Mouse (Mus musculus): ENCODE measurements around the gene Uba7. TPM values are rescaled to one million over a fixed set of nuclear protein-coding genes. Genes with fewer than 3 reads are reported as not detected.

The Uba7 gene
- polyA plus RNA-seq, 1 experiment from 2014 or later: 47.7 TPM

- H3K9me3 ChIP-seq (replicated peaks; ENCODE audit: control insufficient read depth, low read length): no peaks in the 10 kb centered on the region
- 79% methylated on average over 6 of the region's 6 CpGs for WGBS (ENCODE audit: insufficient replicate concordance)
- no peak overlapping the region for H3K27ac ChIP-seq (ENCODE audit: low read length)
- no peak overlapping the region for H3K4me2 ChIP-seq (ENCODE audit: low read depth, low read length)
- no peak overlapping the region for H3K9ac ChIP-seq (ENCODE audit: low read depth, low read length)
- no peak overlapping the region for H3K4me3 ChIP-seq (ENCODE audit: low read depth, low read length)
- peaks cover 5% of the 10 kb centered on the region for H3K4me1 ChIP-seq (ENCODE audit: control insufficient read depth, low read depth, low read length)
- ATAC-seq (ENCODE audit: low read depth): no peak
- H3K36me3 ChIP-seq (ENCODE audit: control insufficient read depth, insufficient read depth): peaks cover 43% of the 10 kb centered on the region
- H3K27me3 ChIP-seq (ENCODE audit: control insufficient read depth, insufficient read depth, low read depth, low read length): no peaks in the 10 kb centered on the region
Measured at GRCm38 (mm10) chr9:107959896-107960295, 15.4 kb upstream of the Uba7 start.

GRCm38 (mm10) chr9:107960928-107961327 is 14.4 kb upstream of the Uba7 start:
- ATAC-seq (ENCODE audit: low read depth): no peak
- peaks cover 43% of the 10 kb centered on the region for H3K36me3 ChIP-seq (ENCODE audit: control insufficient read depth, insufficient read depth)
- WGBS (ENCODE audit: insufficient replicate concordance): 59% methylated on average over 4 of the region's 4 CpGs
- H3K27me3 ChIP-seq (ENCODE audit: control insufficient read depth, insufficient read depth, low read depth, low read length): no peaks in the 10 kb centered on the region
- H3K27ac ChIP-seq (ENCODE audit: low read length): no peak overlapping the region
- no peaks in the 10 kb centered on the region for H3K9me3 ChIP-seq (replicated peaks; ENCODE audit: control insufficient read depth, low read length)
- peaks cover 5% of the 10 kb centered on the region for H3K4me1 ChIP-seq (ENCODE audit: control insufficient read depth, low read depth, low read length)
- no peak overlapping the region for H3K4me2 ChIP-seq (ENCODE audit: low read depth, low read length)
- H3K4me3 ChIP-seq (ENCODE audit: low read depth, low read length): no peak overlapping the region
- no peak overlapping the region for H3K9ac ChIP-seq (ENCODE audit: low read depth, low read length)

- no peak overlapping the region for H3K4me2 ChIP-seq (ENCODE audit: low read depth, low read length)
- H3K27me3 ChIP-seq (ENCODE audit: control insufficient read depth, insufficient read depth, low read depth, low read length): no peaks in the 10 kb centered on the region
- H3K36me3 ChIP-seq (ENCODE audit: control insufficient read depth, insufficient read depth): peaks cover 43% of the 10 kb centered on the region
- H3K27ac ChIP-seq (ENCODE audit: low read length): no peak overlapping the region
- H3K4me1 ChIP-seq (ENCODE audit: control insufficient read depth, low read depth, low read length): peaks cover 5% of the 10 kb centered on the region
- no peak for ATAC-seq (ENCODE audit: low read depth)
- WGBS (ENCODE audit: insufficient replicate concordance): 84% methylated on average over 10 of the region's 10 CpGs
- no peak overlapping the region for H3K4me3 ChIP-seq (ENCODE audit: low read depth, low read length)
- H3K9ac ChIP-seq (ENCODE audit: low read depth, low read length): no peak overlapping the region
- no peaks in the 10 kb centered on the region for H3K9me3 ChIP-seq (replicated peaks; ENCODE audit: control insufficient read depth, low read length)
Measured at GRCm38 (mm10) chr9:107961351-107961762, 13.9 kb upstream of the Uba7 start.

- H3K4me1 ChIP-seq (ENCODE audit: control insufficient read depth, low read depth, low read length): peaks cover 5% of the 10 kb centered on the region
- no peak overlapping the region for H3K4me2 ChIP-seq (ENCODE audit: low read depth, low read length)
- peaks cover 40% of the 10 kb centered on the region for H3K36me3 ChIP-seq (ENCODE audit: control insufficient read depth, insufficient read depth)
- WGBS (ENCODE audit: insufficient replicate concordance): 58% methylated on average over 5 of the region's 5 CpGs
- no peak overlapping the region for H3K27ac ChIP-seq (ENCODE audit: low read length)
- no peaks in the 10 kb centered on the region for H3K27me3 ChIP-seq (ENCODE audit: control insufficient read depth, insufficient read depth, low read depth, low read length)
- no peaks in the 10 kb centered on the region for H3K9me3 ChIP-seq (replicated peaks; ENCODE audit: control insufficient read depth, low read length)
- no peak for ATAC-seq (ENCODE audit: low read depth)
- H3K4me3 ChIP-seq (ENCODE audit: low read depth, low read length): no peak overlapping the region
- H3K9ac ChIP-seq (ENCODE audit: low read depth, low read length): no peak overlapping the region
Measured at GRCm38 (mm10) chr9:107961881-107962280, 13.4 kb upstream of the Uba7 start.

- Histone ChIP-seq H3K27me3 (ENCODE audit: control insufficient read depth, insufficient read depth, low read depth, low read length) (no peaks in the 10 kb centered on the region), H3K4me3 (ENCODE audit: low read depth, low read length) (no peak overlapping the region), H3K4me1 (ENCODE audit: control insufficient read depth, low read depth, low read length) (peaks cover 5% of the 10 kb centered on the region), H3K4me2 (ENCODE audit: low read depth, low read length) (no peak overlapping the region), H3K9me3 (replicated peaks; ENCODE audit: control insufficient read depth, low read length) (no peaks in the 10 kb centered on the region), H3K36me3 (ENCODE audit: control insufficient read depth, insufficient read depth) (peaks cover 32% of the 10 kb centered on the region), H3K27ac (ENCODE audit: low read length) (no peak overlapping the region), H3K9ac (ENCODE audit: low read depth, low read length) (no peak overlapping the region)
- WGBS (ENCODE audit: insufficient replicate concordance): 89% methylated on average over 9 of the region's 9 CpGs
- ATAC-seq (ENCODE audit: low read depth): no peak
Measured at GRCm38 (mm10) chr9:107962916-107963315, 12.4 kb upstream of the Uba7 start.

- peaks cover 5% of the 10 kb centered on the region for H3K4me1 ChIP-seq (ENCODE audit: control insufficient read depth, low read depth, low read length)
- peak; percentile 75 for ATAC-seq (ENCODE audit: low read depth)
- H3K4me3 ChIP-seq (ENCODE audit: low read depth, low read length): no peak overlapping the region
- no peak overlapping the region for H3K4me2 ChIP-seq (ENCODE audit: low read depth, low read length)
- H3K9ac ChIP-seq (ENCODE audit: low read depth, low read length): no peak overlapping the region
- 7% methylated on average over 5 of the region's 5 CpGs for whole genome bisulfite sequencing (ENCODE audit: insufficient replicate concordance)
- H3K9me3 ChIP-seq (replicated peaks; ENCODE audit: control insufficient read depth, low read length): no peaks in the 10 kb centered on the region
- peak overlapping the region; percentile 48; the same call in 1 of the 2 replicates for H3K27ac ChIP-seq (ENCODE audit: low read length)
- peaks cover 32% of the 10 kb centered on the region for H3K36me3 ChIP-seq (ENCODE audit: control insufficient read depth, insufficient read depth)
- no peaks in the 10 kb centered on the region for H3K27me3 ChIP-seq (ENCODE audit: control insufficient read depth, insufficient read depth, low read depth, low read length)
Measured at GRCm38 (mm10) chr9:107963700-107964099, 11.6 kb upstream of the Uba7 start.

GRCm38 (mm10) chr9:107964681-107965080 is 10.6 kb upstream of the Uba7 start:
- Histone ChIP-seq H3K27me3 (ENCODE audit: control insufficient read depth, insufficient read depth, low read depth, low read length) (no peaks in the 10 kb centered on the region), H3K4me1 (ENCODE audit: control insufficient read depth, low read depth, low read length) (peaks cover 5% of the 10 kb centered on the region), H3K9me3 (replicated peaks; ENCODE audit: control insufficient read depth, low read length) (no peaks in the 10 kb centered on the region), H3K4me3 (ENCODE audit: low read depth, low read length) (no peak overlapping the region), H3K27ac (ENCODE audit: low read length) (no peak overlapping the region), H3K9ac (ENCODE audit: low read depth, low read length) (no peak overlapping the region), H3K36me3 (ENCODE audit: control insufficient read depth, insufficient read depth) (peaks cover 24% of the 10 kb centered on the region), H3K4me2 (ENCODE audit: low read depth, low read length) (no peak overlapping the region)
- no peak for ATAC-seq (ENCODE audit: low read depth)
- WGBS (ENCODE audit: insufficient replicate concordance): 88% methylated on average over 9 of the region's 9 CpGs

GRCm38 (mm10) chr9:107966676-107967075 is 8.6 kb upstream of the Uba7 start:
- Histone ChIP-seq H3K9me3 (replicated peaks; ENCODE audit: control insufficient read depth, low read length) (no peaks in the 10 kb centered on the region), H3K36me3 (ENCODE audit: control insufficient read depth, insufficient read depth) (peaks cover 7% of the 10 kb centered on the region), H3K4me2 (ENCODE audit: low read depth, low read length) (no peak overlapping the region), H3K27me3 (ENCODE audit: control insufficient read depth, insufficient read depth, low read depth, low read length) (no peaks in the 10 kb centered on the region), H3K27ac (ENCODE audit: low read length) (0 out of 2 replicates have a peak overlapping the region, but pooled peaks have one; percentile 32), H3K4me3 (ENCODE audit: low read depth, low read length) (no peak overlapping the region), H3K9ac (ENCODE audit: low read depth, low read length) (no peak overlapping the region), H3K4me1 (ENCODE audit: control insufficient read depth, low read depth, low read length) (peaks cover 20% of the 10 kb centered on the region)
- WGBS (ENCODE audit: insufficient replicate concordance): 46% methylated on average over 10 of the region's 10 CpGs
- no peak for ATAC-seq (ENCODE audit: low read depth)

- Histone ChIP-seq H3K36me3 (ENCODE audit: control insufficient read depth, insufficient read depth) (peaks cover 7% of the 10 kb centered on the region), H3K4me3 (ENCODE audit: low read depth, low read length) (no peak overlapping the region), H3K4me1 (ENCODE audit: control insufficient read depth, low read depth, low read length) (peaks cover 27% of the 10 kb centered on the region), H3K9me3 (replicated peaks; ENCODE audit: control insufficient read depth, low read length) (no peaks in the 10 kb centered on the region), H3K9ac (ENCODE audit: low read depth, low read length) (no peak overlapping the region), H3K4me2 (ENCODE audit: low read depth, low read length) (no peak overlapping the region), H3K27ac (ENCODE audit: low read length) (no peak overlapping the region), H3K27me3 (ENCODE audit: control insufficient read depth, insufficient read depth, low read depth, low read length) (no peaks in the 10 kb centered on the region)
- WGBS (ENCODE audit: insufficient replicate concordance): 81% methylated on average over 6 of the region's 6 CpGs
- no peak for ATAC-seq (ENCODE audit: low read depth)
Measured at GRCm38 (mm10) chr9:107967437-107967836, 7.9 kb upstream of the Uba7 start.
